Mouse (Mus musculus) spleen, adult 2 months (tissue): Measurements from ENCODE around the gene Pacrg.

Experiments
- CTCF ChIP-seq: fragments of 200-500 bp; IDR thresholded peaks from 2 replicates; pipeline ENCODE4 v1.5.1; 2011; ENCODE audit warnings: mild to moderate bottlenecking, inconsistent platforms; ENCODE audit not compliant: insufficient read depth, insufficient read length, insufficient replicate concordance; ENCODE audit errors: extremely low read depth
- POLR2A ChIP-seq: fragments of 200-500 bp; IDR thresholded peaks from 2 replicates; pipeline ENCODE4 v1.6.1; 2011; ENCODE audit warnings: low read depth, low read length, inconsistent platforms

DNA sequence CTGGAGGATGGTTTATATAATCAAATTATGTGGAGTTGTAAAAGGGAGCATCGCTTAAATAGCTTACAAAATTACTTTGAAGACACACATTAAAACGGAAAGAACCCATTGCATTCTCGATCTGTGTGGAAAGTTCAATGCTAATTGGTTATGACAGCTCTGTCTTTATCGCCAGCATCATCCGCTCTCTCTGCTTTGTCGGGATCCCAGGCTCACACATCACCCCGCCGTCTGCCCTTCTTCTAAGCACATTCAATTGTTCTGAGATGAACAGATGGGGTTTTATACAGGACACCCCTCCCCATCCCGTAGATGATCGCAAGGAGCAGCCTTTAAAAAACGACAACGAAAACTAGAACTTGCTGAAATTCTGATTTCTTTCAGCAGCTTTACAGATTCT lies 482.8 kb downstream of the Pacrg start:
- TF ChIP-seq CTCF (no peak), POLR2A (no peak)
